Mouse (Mus musculus) spleen, adult 2 months (tissue): Measurements from ENCODE around the gene Nck1.

Experiments
- CTCF ChIP-seq: fragments of 200-500 bp; IDR thresholded peaks from 2 replicates; pipeline ENCODE4 v1.5.1; 2011; ENCODE audit warnings: mild to moderate bottlenecking, inconsistent platforms; ENCODE audit not compliant: insufficient read depth, insufficient read length, insufficient replicate concordance; ENCODE audit errors: extremely low read depth
- POLR2A ChIP-seq: fragments of 200-500 bp; IDR thresholded peaks from 2 replicates; pipeline ENCODE4 v1.6.1; 2011; ENCODE audit warnings: low read depth, low read length, inconsistent platforms

- TF ChIP-seq CTCF = no peak
- no peak for TF ChIP-seq POLR2A
These were observed 13.1 kb upstream of the Nck1 start for GRCm38 (mm10) chr9:100558991-100559390.
